Mouse (Mus musculus) kidney, adult 9 months (tissue): Measurements from ENCODE around the gene Sapcd1.
"Not testable (repeated sequence)": the region's sequence is repeated elsewhere in the genome, so short reads cannot be mapped to it uniquely, and the experiment has no call there.

Experiments used
- DNase-seq: peaks from one replicate; pipeline ENCODE4 v3.0.0; 2022

The Sapcd1 gene

DNA sequence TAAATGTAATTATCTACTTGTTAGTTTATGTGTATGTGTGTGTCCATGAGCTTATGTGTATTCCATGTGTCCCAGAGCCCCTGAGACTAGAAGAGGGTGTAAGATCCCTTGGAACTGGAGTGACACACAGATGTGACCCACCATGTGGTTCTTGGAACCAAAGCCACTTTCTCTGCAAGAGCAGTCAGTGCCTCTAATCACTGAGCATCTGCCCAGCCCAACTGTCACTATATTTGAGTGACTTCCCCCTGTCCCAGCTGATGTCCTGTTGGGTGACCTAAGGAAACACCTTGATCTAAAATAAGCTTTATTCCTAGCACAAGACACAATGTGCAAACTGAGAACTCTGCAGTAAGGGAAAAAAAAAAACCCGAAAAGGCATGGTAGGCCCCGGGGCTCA is 499 bp upstream of the Sapcd1 start:
- DNase-seq, result no peak

GRCm38 (mm10) chr17:35026206-35026605 is 1.6 kb downstream of the Sapcd1 start:
- DNase-seq, result no peak

DNA sequence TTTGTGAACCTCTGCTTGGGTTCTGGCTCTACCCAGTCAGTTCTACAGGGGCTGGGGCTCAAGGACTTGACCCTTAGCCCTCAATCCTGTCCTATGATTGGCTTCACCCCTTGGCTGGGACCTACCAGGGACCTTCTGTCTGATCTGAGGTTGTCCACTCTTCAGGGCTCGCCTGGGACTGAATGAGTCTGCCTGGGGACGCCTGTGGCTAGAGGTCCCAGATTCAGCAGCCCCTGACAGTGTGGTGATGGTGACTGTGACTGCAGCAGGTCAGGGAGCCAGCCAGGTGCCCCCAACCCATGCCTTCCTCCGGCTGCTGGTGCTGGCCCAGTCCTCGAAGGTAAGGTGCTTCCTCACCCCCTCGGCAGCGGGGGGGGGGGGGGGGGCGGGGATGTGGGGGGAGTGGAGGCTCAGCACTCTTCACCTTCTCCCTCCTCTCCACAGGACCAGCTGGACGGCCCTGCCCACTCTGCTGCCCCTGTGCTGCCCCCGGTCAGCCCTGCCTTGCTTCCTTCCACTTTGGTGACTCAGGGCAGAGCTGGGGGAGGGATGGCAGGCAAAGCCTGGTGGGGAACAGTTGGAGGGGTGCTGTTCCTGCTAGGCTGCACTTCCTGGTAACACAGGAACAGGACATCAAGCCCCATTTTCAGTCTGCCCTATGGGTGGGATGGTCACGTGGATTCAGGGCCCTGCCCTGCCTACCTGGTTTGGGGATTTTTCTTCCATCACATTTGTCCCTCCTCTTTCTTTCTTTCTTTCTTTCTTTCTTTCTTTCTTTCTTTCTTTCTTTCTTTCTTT is 2.9 kb downstream of the Sapcd1 start:
- DNase-seq, result no peak

- no peak for DNase-seq
Measured at GRCm38 (mm10) chr17:35024261-35024660, 3.6 kb downstream of the Sapcd1 start.

- no peak for DNase-seq
Measured at GRCm38 (mm10) chr17:35023756-35024155, 4.1 kb downstream of the Sapcd1 start.

DNA sequence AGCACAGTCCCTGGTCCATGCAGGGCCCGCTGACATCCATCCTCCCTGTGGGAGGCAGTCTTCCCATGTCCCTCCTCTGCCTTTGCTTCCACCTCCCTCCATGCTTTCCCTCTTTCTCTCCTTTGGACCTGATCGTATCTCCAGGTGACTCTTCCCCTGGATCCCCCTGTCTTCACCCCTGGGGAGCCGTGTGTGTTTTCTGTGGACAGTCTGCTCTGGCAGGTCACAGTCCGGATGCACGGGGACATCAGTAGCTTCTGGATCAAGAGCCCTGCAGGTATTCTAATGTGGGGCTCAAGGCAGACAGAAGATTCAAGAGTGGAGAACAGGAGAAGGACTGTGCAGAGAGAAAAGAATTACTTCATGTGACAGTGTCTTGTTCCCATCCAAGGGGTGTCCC is 4.6 kb downstream of the Sapcd1 start:
- no peak for DNase-seq

DNA sequence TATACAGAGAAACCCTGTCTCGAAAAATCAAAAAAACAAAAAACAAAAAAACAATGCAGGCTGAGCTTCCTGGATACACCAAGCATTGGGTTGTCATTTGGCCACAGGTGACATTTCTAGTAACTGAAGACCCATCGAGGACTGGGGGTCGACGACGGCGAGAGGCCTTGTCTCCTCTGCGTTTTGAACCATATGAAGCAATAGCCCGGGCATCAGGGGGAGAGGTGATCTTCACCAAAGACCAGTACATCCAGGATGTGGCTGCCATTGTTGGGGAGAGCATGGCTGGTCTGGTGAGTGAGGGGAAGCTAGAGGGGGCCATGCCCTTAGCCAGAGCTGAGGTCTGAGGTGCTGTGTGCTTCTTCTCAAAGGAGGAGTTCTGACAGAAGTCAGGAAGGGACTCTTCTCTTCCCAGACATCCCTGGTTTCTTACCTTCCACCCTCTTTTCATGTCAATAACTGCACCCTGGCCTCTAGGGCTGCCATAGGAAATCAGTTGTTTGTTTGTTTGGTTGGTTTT is 5.2 kb downstream of the Sapcd1 start:
- no peak for DNase-seq

- no peak for DNase-seq
Measured at GRCm38 (mm10) chr17:35021842-35022477, 5.9 kb downstream of the Sapcd1 start.

GRCm38 (mm10) chr17:35021163-35021808 is 6.5 kb downstream of the Sapcd1 start:
- DNase-seq, result peak; percentile 90

DNA sequence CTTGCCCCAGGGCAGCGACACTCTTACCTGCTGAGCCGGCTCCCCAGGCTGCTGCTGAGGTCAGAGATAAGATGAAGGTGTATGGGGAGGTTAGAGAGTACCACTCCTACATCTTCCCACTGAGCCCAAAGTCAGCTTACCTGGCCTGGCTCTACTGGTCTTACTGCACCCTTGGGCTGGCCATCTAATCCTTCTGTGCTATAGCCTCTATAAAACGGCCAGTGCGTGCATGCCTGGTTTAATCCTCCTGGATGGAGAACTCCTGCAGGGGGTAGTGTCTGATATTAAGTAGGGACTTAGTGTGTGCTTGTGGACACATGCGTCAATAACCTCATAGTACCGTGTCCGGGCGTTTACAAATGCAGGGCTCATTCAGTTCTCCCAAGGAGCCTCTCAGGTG is 7.3 kb downstream of the Sapcd1 start:
- no peak for DNase-seq

GRCm38 (mm10) chr17:35019894-35020293 is 7.9 kb downstream of the Sapcd1 start:
- DNase-seq, result no peak

GRCm38 (mm10) chr17:35018171-35018570 is 9.6 kb downstream of the Sapcd1 start:
- DNase-seq, result no peak

- DNase-seq, result no peak
Measured at GRCm38 (mm10) chr17:35017706-35018030, 10.1 kb downstream of the Sapcd1 start.

- no peak for DNase-seq
Measured at GRCm38 (mm10) chr17:35016791-35017705, 10.8 kb downstream of the Sapcd1 start.

- peak; percentile 57 for DNase-seq
Measured at GRCm38 (mm10) chr17:35016376-35016775, 11.4 kb downstream of the Sapcd1 start, which contains the start of gene Vwa7. Gene Vwa7, plus strand, starts transcription at chr17:35016579.

GRCm38 (mm10) chr17:35015296-35015695 is 12.5 kb downstream of the Sapcd1 start:
- DNase-seq, result no peak

- DNase-seq, result no peak
Measured at GRCm38 (mm10) chr17:35013221-35013620, 14.6 kb downstream of the Sapcd1 start.

DNA sequence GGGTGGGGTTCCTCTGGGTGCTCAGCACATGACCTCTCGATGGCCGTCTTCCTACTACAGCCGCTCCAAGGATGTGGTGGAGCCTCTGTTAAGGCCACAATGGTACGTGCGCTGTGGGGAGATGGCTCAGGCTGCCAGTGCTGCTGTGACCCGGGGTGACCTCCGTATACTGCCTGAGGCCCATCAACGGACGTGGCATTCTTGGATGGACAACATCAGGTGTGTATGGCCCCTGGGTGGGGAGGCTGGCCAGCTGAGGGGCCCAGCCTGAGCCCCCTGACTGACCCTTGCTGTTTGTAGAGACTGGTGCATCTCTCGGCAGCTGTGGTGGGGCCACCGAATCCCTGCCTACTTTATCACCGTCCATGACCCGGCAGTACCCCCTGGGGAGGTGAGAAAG is 15.4 kb downstream of the Sapcd1 start:
- no peak for DNase-seq

DNA sequence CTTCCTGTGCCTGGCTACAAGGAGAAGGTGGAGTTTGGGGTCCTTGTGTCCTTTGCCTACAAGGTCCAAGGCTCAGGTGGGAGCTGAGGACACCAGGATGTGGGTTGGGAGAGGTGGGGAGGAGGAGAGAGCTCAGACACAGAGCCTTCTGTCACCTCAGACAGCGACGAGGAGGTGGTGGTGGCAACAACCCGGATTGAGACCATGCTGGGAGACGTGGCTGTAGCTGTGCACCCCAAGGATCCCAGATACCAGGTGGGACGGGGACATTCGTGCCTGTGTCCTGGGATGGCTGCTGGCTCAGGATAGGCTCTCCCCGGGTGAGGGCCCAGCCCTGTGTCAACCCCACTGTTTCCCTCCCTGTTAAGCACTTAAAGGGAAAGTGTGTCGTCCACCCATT is 16.4 kb downstream of the Sapcd1 start:
- no peak for DNase-seq

GRCm38 (mm10) chr17:35009586-35009985 is 18.2 kb downstream of the Sapcd1 start:
- DNase-seq, result no peak

DNA sequence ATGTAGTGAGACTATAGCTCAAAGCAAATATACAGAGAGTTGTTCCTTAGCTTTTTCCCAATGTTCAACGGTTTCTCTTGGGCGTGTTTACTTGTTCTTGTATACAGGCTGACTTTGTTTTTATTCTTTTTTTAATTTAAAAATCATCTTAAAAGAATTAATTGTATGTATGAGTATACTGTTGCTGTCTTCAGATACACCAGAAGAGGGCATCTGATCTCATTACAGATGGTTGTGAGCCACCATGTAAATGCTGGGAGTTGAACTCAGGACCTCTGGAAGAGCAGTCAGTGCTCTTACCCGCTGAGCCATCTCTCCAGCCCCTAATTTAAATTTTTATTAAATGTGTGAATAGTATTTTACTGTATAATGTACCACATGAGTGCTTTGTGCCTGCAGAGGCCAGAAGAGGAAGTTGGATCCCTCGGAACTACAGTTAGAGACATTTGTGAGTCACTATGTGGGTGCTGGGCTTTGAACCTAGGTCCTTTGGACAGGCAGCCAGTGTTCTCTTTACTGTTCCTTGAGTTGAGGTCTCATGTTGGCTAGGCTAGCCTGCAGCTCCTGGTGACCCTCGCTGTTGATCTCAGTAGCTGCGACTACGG is 20.3 kb downstream of the Sapcd1 start:
- no peak for DNase-seq

DNA sequence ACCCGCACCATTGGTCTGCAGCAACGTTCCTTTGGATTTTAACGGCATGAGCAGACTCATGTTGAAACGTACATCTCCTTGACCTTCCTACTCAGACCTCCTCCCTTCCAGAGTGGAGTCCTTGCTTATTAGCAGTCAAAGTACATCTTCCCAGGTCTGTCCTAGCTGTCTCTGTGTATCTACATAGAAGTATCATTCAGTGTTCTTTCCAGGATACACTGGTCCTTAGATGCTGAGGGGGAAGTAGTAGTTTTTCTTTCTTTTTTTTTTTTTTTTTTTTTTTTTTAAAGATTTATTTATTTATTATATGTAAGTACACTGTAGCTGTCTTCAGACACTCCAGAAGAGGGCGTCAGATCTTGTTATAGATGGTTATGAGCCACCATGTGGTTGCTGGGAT is 21.9 kb downstream of the Sapcd1 start:
- not testable (repeated sequence) for DNase-seq
